Mouse (Mus musculus): ENCODE data around the gene Serpinb1a.

GRCm38 (mm10) chr13:32794619-32795018 lies 56.4 kb downstream of the Serpinb1a start:
- no peak for TF ChIP-seq CTCF (IDR thresholded peaks at IDR 0.05; ENCODE audit: low read depth, low read length)
- TF ChIP-seq TAL1 (conservative IDR thresholded peaks at IDR 0.05; ENCODE audit: low read depth, low read length) = no peak
